Mouse (Mus musculus): ENCODE data around the gene Cpne7. TPM values are rescaled to one million over a fixed set of nuclear protein-coding genes. Genes with fewer than 3 reads are reported as not detected.

Gene Cpne7
- polyA plus RNA-seq, 1 experiment from 2014 or later: 1.2 TPM

DNA sequence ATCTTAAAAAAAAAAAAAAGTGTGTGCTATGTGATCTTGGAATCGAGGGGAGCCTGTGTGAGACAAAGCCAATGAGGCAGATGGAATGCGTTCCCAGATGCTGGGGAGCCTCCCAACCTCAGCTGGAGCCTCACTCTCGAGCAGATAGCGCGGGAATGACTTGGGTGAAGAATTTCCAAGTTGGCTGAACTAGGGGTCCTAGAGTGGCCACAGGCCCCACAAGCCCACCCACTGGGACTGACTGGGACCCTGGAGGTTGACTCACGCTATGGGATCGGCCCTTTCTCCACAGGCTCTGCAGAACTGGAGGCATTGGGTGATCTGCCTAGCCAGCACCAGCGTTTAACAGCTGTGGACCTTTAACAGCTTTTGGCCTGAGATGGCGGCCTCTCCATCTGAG, 19.1 kb downstream of the Cpne7 start:
- Histone ChIP-seq H3K4me3 (replicated peaks) (no peak overlapping the region), H3K4me2 (no peak overlapping the region), H3K4me1 (replicated peaks) (peaks cover 8% of the 10 kb centered on the region; the same call in 1 of the 2 replicates), H3K9ac (no peak overlapping the region), H3K9me3 (replicated peaks) (peaks cover 4% of the 10 kb centered on the region; the same call in 1 of the 2 replicates), H3K27me3 (peaks cover 7% of the 10 kb centered on the region; the same call in 1 of the 2 replicates), H3K27ac (no peak overlapping the region), H3K36me3 (no peaks in the 10 kb centered on the region)
- ATAC-seq (ENCODE audit: low read depth) (no peak), DNase-seq (no peak)
- WGBS (ENCODE audit: insufficient replicate concordance): 71% methylated on average over 9 of the region's 9 CpGs

DNA sequence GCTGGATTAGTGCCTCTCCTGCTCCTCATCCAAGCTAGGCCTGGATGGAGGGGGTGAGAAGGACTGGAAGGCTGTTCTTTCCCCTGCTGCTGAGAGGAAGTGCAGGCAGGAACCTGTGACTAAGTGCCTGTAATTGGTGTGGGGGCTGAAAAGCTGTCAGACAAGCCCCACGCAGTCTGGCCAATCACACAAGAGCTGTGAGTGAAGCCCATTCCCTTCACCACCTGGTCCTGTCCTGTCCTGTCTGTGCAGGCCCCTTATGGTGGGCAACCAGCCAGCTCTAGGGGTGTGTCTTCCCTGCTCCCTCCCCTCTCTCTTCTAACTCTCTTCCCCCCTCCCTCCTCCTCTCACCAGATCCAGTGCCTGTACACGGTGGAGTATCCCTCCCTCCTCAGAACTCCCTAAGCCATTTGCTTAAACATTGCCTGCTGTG, 20.5 kb downstream of the Cpne7 start:
- DNase-seq: no peak
- no peak overlapping the region for H3K9ac ChIP-seq
- H3K4me3 ChIP-seq (replicated peaks): no peak overlapping the region
- peaks cover 7% of the 10 kb centered on the region; the same call in 1 of the 2 replicates for H3K27me3 ChIP-seq
- H3K27ac ChIP-seq: no peak overlapping the region
- H3K9me3 ChIP-seq (replicated peaks): peaks cover 4% of the 10 kb centered on the region; the same call in 1 of the 2 replicates
- H3K4me1 ChIP-seq (replicated peaks): peaks cover 8% of the 10 kb centered on the region; the same call in 1 of the 2 replicates
- H3K4me2 ChIP-seq: no peak overlapping the region
- no peaks in the 10 kb centered on the region for H3K36me3 ChIP-seq
- WGBS (ENCODE audit: insufficient replicate concordance): 15% methylated on average over 2 of the region's 2 CpGs
- ATAC-seq (ENCODE audit: low read depth): no peak

DNA sequence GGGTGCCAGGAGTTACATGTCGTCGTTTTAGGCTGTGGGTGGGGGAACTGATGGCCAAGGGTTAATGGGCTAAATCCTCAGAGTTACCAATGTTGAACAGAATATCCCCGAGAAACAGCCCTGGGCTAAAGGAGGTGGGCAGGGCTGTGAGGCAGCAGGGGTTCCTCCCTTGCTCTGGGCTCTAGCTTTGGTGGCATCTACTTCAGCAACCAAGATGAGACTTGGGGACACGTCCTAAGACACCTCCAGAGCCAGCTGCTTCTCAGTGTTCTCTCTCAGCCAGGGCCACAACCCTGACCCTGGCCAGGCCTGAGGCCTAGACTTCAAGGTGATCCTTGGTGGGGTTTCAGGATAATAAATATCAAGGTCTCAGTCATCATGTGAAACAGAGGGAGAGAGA, 21.6 kb downstream of the Cpne7 start:
- Histone ChIP-seq H3K27me3 (peaks cover 7% of the 10 kb centered on the region; the same call in 1 of the 2 replicates), H3K9me3 (replicated peaks) (no peaks in the 10 kb centered on the region), H3K36me3 (no peaks in the 10 kb centered on the region), H3K4me2 (no peak overlapping the region), H3K4me3 (replicated peaks) (no peak overlapping the region), H3K4me1 (replicated peaks) (peaks cover 8% of the 10 kb centered on the region; the same call in 1 of the 2 replicates), H3K27ac (no peak overlapping the region), H3K9ac (no peak overlapping the region)
- WGBS (ENCODE audit: insufficient replicate concordance): 62% methylated on average over 4 of the region's 4 CpGs
- DNase-seq: no peak
- no peak for ATAC-seq (ENCODE audit: low read depth)

DNA sequence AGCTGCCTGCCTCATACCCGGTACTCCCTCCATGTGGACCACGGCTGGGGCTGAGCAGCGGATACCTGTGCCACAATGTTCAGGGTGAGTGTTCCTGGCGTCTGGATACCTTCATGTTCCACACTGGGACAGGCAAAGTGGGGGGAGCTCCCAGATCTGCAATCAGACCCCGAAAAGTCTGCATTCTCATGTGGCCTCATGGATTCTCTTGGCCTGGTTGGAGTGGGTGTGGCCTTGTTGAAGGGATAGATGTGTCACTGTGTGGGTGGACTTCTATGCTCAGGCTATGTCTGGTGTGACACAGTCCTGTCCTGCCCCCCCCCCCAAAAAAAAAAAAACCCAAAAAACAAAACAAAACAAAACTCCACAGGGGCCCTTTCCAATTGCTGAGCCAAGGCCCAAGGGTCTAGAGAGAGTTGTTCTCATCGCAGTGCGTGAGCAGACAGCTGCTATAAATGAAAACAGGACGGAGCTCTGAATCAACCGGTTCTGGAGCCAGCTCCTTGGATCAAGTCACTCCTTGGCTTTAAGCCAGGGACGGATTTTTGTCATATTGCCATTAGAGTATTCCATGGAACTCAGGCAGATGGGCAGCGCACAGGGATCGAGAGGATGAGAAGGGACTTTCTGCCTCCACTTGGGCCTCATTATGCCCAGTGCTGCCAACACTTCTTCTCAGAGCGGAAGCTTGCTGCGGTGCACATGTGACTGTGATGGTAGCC, 24.7 kb downstream of the Cpne7 start:
- 77% methylated on average over 14 of the region's 14 CpGs for WGBS (ENCODE audit: insufficient replicate concordance)
- Histone ChIP-seq H3K9ac (no peak overlapping the region), H3K27me3 (no peaks in the 10 kb centered on the region), H3K27ac (no peak overlapping the region), H3K36me3 (no peaks in the 10 kb centered on the region), H3K4me3 (replicated peaks) (no peak overlapping the region), H3K9me3 (replicated peaks) (no peaks in the 10 kb centered on the region), H3K4me1 (replicated peaks) (peaks cover 8% of the 10 kb centered on the region; the same call in 1 of the 2 replicates), H3K4me2 (no peak overlapping the region)
- ATAC-seq (ENCODE audit: low read depth) (no peak), DNase-seq (no peak)

DNA sequence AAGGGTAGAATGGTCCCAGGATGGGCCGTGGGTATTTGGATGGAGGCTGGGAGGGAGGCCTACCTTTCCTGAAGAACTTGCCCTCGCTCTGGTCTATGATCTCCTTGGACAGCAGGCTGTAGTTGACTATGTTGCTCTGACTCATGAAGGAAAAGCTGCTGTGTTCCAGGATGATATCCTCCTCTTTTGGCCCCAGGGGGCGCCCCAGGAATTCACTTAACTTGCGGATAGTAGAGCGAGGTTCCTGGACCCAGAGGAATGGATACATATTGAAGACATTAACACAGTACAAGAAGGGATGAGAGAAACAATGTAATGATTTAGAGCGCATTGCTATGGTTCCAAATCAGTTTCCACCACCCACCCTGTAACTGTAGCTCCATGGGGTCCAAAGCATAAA, 28.1 kb downstream of the Cpne7 start:
- Histone ChIP-seq H3K27ac (no peak overlapping the region), H3K9ac (no peak overlapping the region), H3K9me3 (replicated peaks) (no peaks in the 10 kb centered on the region), H3K4me1 (replicated peaks) (peaks cover 3% of the 10 kb centered on the region; the same call in 1 of the 2 replicates), H3K27me3 (peaks cover 17% of the 10 kb centered on the region; the same call in 1 of the 2 replicates), H3K4me2 (no peak overlapping the region), H3K36me3 (no peaks in the 10 kb centered on the region), H3K4me3 (replicated peaks) (no peak overlapping the region)
- 45% methylated on average over 6 of the region's 6 CpGs for WGBS (ENCODE audit: insufficient replicate concordance)
- DNase-seq: no peak
- ATAC-seq (ENCODE audit: low read depth): no peak

DNA sequence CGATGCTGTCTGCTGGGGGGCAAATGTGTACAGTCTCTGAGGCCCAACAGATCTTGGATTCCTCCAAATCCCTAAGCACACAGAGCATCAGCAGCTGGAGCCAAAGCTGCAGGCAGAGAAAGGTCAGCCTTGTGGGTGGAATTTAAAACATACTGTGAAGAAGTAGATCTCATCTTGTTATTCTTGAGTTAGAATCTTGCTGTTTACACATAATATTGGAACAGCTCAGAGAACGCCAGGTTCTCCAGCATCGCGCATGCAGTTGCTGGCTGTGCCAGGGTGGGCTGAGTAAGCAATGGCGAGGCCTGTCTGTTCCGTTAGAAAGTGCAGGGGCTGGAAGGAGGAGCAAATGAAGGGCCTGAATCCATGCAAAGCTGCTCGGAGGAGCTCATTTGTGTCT, 29.2 kb downstream of the Cpne7 start:
- Histone ChIP-seq H3K27ac (no peak overlapping the region), H3K4me1 (replicated peaks) (no peaks in the 10 kb centered on the region), H3K9ac (no peak overlapping the region), H3K36me3 (no peaks in the 10 kb centered on the region), H3K4me2 (no peak overlapping the region), H3K4me3 (replicated peaks) (no peak overlapping the region), H3K27me3 (peaks cover 17% of the 10 kb centered on the region; the same call in 1 of the 2 replicates), H3K9me3 (replicated peaks) (no peaks in the 10 kb centered on the region)
- DNase-seq (no peak), ATAC-seq (ENCODE audit: low read depth) (no peak)
- WGBS (ENCODE audit: insufficient replicate concordance): 74% methylated on average over 7 of the region's 7 CpGs

DNA sequence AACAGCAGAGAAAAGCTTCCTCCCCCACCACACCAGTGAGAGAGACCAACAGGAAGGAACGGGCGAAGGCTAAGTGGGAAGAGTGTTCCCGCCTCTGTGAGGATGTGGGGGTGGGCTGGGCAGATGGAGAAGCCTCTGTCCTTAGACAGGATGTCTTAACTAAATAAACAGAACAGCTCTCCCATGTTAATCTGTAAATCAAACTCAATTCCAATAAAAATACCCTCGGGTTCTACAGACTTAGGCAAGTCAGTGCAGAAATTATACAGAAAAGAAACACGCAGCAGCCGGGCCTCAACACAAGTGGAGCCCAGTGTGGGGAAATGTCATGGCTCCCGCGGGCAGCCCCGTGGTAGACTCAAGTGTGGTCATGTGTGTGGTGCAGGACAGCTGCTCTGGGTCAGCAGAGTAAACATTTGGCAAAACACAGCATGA, 33.6 kb downstream of the Cpne7 start:
- Histone ChIP-seq H3K27ac (no peak overlapping the region), H3K4me1 (replicated peaks) (peaks cover 12% of the 10 kb centered on the region), H3K9me3 (replicated peaks) (no peaks in the 10 kb centered on the region), H3K27me3 (peaks cover 24% of the 10 kb centered on the region; the same call in 1 of the 2 replicates), H3K36me3 (no peaks in the 10 kb centered on the region), H3K4me2 (no peak overlapping the region), H3K4me3 (replicated peaks) (no peak overlapping the region), H3K9ac (no peak overlapping the region)
- ATAC-seq (ENCODE audit: low read depth): no peak
- no peak for DNase-seq
- WGBS (ENCODE audit: insufficient replicate concordance): 43% methylated on average over 9 of the region's 9 CpGs

DNA sequence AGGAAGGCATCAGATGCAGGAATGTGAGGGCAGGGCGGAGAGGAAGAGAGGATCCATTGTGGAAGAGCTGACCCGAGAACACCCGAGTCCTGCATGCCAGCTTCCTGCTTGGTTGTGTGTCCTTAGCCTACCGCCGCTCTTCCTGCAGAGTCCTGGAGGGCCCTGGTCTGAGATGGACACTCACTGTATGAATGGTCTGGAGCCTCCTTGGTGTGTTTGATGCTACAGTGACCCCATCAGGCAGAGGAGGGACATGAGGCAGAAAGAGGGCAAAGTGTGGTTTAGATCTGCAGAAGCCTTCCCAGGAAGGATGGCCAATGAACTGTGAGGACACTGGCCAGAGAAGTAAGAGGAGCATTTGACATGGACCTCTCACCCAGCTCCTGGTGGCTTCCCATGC, 38.0 kb downstream of the Cpne7 start:
- peaks cover 42% of the 10 kb centered on the region for H3K4me1 ChIP-seq (replicated peaks)
- 0 out of 2 replicates have a peak, but pooled peaks cover 8% of the 10 kb centered on the region for H3K27me3 ChIP-seq
- no peak overlapping the region for H3K4me2 ChIP-seq
- H3K4me3 ChIP-seq (replicated peaks): no peak overlapping the region
- DNase-seq (peak; percentile 16), ATAC-seq (ENCODE audit: low read depth) (no peak)
- H3K9me3 ChIP-seq (replicated peaks): no peaks in the 10 kb centered on the region
- H3K36me3 ChIP-seq: no peaks in the 10 kb centered on the region
- H3K27ac ChIP-seq: peak overlapping the region; percentile 51
- peak overlapping the region; percentile 42; the same call in 1 of the 2 replicates for H3K9ac ChIP-seq
- WGBS (ENCODE audit: insufficient replicate concordance): 57% methylated on average over 5 of the region's 5 CpGs

DNA sequence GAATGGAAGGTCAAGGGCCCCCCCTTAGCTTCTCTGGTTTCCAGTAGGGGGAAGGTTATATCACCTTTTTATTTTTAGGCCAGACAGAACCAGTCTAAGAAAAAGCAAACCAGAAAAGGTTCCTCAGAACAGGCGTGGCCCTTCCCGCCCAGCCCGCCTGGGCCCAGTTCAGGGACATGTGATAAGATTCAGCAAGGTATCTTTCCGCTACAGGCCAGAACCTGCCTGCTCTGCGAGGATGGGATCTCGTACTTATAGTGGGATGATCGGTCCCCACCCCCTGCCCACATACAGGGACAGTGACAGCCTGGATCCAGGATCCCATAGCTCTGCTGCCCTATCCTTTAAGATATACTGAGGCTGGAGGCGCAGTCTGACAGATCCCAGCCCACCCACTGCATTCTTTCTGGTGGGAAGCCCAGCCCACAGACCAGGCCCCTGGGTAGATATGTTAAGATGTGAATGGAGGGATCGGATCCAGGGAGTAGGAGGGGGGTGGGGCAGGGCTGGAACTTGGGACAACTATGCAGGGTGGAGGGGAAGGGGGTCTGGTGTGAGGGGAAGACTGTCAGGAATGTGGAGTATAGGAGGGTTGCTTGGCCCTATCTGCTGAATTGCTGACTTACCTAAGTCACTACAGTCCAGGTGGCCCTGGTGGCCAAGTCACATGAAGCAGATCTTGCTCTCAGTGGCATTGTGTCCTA, 39.0 kb downstream of the Cpne7 start:
- Histone ChIP-seq H3K27ac (peak overlapping the region; percentile 77), H3K4me1 (replicated peaks) (peaks cover 42% of the 10 kb centered on the region), H3K4me3 (replicated peaks) (no peak overlapping the region; the same call in 1 of the 2 replicates), H3K9me3 (replicated peaks) (no peaks in the 10 kb centered on the region), H3K36me3 (no peaks in the 10 kb centered on the region), H3K9ac (peak overlapping the region; percentile 59), H3K4me2 (peak overlapping the region; percentile 55), H3K27me3 (0 out of 2 replicates have a peak, but pooled peaks cover 8% of the 10 kb centered on the region)
- WGBS (ENCODE audit: insufficient replicate concordance): 26% methylated on average over 9 of the region's 9 CpGs
- ATAC-seq (ENCODE audit: low read depth) (peak; percentile 95), DNase-seq (peak; percentile 66)

DNA sequence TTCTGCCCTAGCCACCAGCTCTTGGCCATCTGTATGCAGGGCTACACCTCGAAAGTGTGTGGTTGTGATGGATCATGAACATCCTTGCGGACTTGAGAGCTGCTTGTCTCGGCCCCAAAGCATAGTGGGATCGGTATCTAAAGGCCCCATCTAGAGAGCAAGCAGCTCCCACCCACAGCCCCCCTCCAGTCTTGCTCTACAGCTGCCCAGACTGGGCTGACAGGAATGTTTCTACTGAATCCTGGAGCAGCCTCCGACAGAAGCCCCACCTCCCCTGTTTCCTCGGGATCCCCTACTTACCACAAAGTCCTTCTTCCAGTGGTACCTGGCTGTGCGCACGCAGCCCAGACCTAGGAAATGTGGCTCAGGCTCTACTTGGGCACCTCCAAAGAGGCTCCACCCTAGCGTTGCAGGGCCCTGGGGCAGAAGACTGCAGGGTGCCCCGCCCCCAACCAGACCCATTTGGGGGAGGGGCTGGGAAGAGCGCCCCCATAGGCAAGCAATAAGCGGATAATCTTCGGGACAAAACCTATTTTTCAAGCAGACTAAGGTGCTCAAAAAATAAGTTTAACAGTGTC, 40.8 kb downstream of the Cpne7 start, which contains the start of gene Sult5a1:
TSS of gene Sult5a1 (minus strand) at position 428 of the 578 bp plus-strand sequence.
- H3K4me1 ChIP-seq (replicated peaks): peaks cover 42% of the 10 kb centered on the region
- no peaks in the 10 kb centered on the region for H3K9me3 ChIP-seq (replicated peaks)
- H3K9ac ChIP-seq: peak within 1 kb of the TSS; percentile 20; the same call in 1 of the 2 replicates
- 0 out of 2 replicates have a peak, but pooled peaks cover 8% of the 10 kb centered on the region for H3K27me3 ChIP-seq
- H3K27ac ChIP-seq: no peak within 1 kb of the TSS; the same call in 1 of the 2 replicates
- 32% methylated on average over 13 of the region's 13 CpGs for WGBS (ENCODE audit: insufficient replicate concordance)
- DNase-seq (no peak), ATAC-seq (ENCODE audit: low read depth) (no peak)
- H3K36me3 ChIP-seq: no peaks in the 10 kb centered on the region
- H3K4me3 ChIP-seq (replicated peaks): no peak within 1 kb of the TSS
- peak within 1 kb of the TSS; percentile 38 for H3K4me2 ChIP-seq

DNA sequence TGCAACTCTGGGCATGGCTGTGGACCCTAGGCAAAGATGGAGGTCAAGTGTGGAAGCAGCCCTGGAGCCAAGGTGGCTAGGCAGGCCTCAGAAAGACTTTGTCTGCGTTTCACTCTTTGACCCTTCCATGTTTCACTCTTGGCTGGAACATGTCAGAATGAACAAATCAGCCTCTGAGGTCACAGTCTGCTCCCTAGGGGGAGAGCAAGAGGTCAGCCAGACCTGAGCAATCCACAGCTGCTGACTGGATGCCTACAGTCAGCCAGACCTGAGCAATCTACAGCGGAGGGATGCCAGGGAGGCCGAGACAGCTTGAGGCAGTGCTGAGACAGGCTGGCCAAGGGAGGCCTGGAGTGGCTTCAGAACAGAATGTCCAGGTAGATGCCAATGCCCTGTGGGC, 64.2 kb downstream of the Cpne7 start:
- 0 out of 2 replicates have a peak overlapping the region, but pooled peaks have one; percentile 1 for H3K27ac ChIP-seq
- 70% methylated on average over 3 of the region's 3 CpGs for WGBS (ENCODE audit: insufficient replicate concordance)

More for the DNA sequence above, 64.2 kb downstream of the Cpne7 start:
- Histone ChIP-seq H3K36me3 (no peaks in the 10 kb centered on the region), H3K4me2 (no peak overlapping the region), H3K9ac (no peak overlapping the region), H3K4me1 (replicated peaks) (peaks cover 3% of the 10 kb centered on the region; the same call in 1 of the 2 replicates), H3K27me3 (peaks cover 10% of the 10 kb centered on the region; the same call in 1 of the 2 replicates), H3K4me3 (replicated peaks) (no peak overlapping the region), H3K9me3 (replicated peaks) (peaks cover 11% of the 10 kb centered on the region; the same call in 1 of the 2 replicates)
- DNase-seq (no peak), ATAC-seq (ENCODE audit: low read depth) (peak; percentile 50)

All from liver, embryonic 13.5 days (tissue).